Mouse (Mus musculus) lung, embryonic 14.5 days (tissue): Measurements from ENCODE around the gene Smyd3. TPM values are rescaled to one million over a fixed set of nuclear protein-coding genes. Genes with fewer than 3 reads are reported as not detected.

ENCODE experiments used
- ATAC-seq: fragments of 200-750 bp; cut with Nextera tagmentation; 2 replicates; pipeline ENCODE4 v1.8.0; 2017; ENCODE audit warnings: mild to moderate bottlenecking, moderate TSS enrichment, moderate library complexity; ENCODE audit not compliant: insufficient read depth
- DNase-seq: peaks from one replicate; pipeline ENCODE4 v3.0.0-alpha.2; 2015
- H3K27ac ChIP-seq: fragments of 300-500 bp; sonication (generic); 2 replicates; pipeline ENCODE4 v1.5.1; 2014; ENCODE audit warnings: low read depth, mild to moderate bottlenecking, moderate library complexity
- H3K27me3 ChIP-seq: fragments of 300-500 bp; sonication (generic); 2 replicates; pipeline ENCODE4 v1.6.1; 2014; ENCODE audit warnings: low read length, control low read depth; ENCODE audit not compliant: insufficient read depth
- H3K36me3 ChIP-seq: fragments of 300-500 bp; sonication (generic); 2 replicates; pipeline ENCODE4 v1.6.1; 2014; ENCODE audit warnings: control low read depth; ENCODE audit not compliant: insufficient read depth
- H3K4me1 ChIP-seq: fragments of 300-500 bp; sonication (generic); 2 replicates; pipeline ENCODE4 v1.6.1; 2014; ENCODE audit warnings: antibody characterized with exemption, control low read depth; ENCODE audit not compliant: insufficient read depth
- H3K4me2 ChIP-seq: fragments of 300-500 bp; sonication (generic); 2 replicates; pipeline ENCODE4 v1.6.1; 2014; ENCODE audit warnings: mild to moderate bottlenecking
- H3K4me3 ChIP-seq: fragments of 300-500 bp; sonication (generic); 2 replicates; pipeline ENCODE4 v1.5.1; 2014; ENCODE audit warnings: low read depth, low read length
- H3K9ac ChIP-seq: fragments of 300-500 bp; sonication (generic); 2 replicates; pipeline ENCODE4 v1.6.1; 2014
- H3K9me3 ChIP-seq: fragments of 300-500 bp; sonication (generic); 2 replicates; pipeline ENCODE4 v1.6.1; 2016; ENCODE audit warnings: low read depth, low read length, control low read depth
- CTCF ChIP-seq: IDR thresholded peaks from 2 replicates; pipeline ENCODE4 v1.5.1; 2016; ENCODE audit warnings: antibody characterized with exemption, low read depth
- WGBS: fragments of 180-500 bp; shearing (Covaris S2); extraction: QIAGEN DNeasy Blood & Tissue Kit; methylation state at CpG from one replicate; pipeline ENCODE4 v1.1.7; 2014; 5-methylcytosine and 5-hydroxymethylcytosine counted together
- polyA plus RNA-seq: library from polyadenylated mRNA; unstranded; fragments of >200 nt; fragmentation: Nextera tagmentation; extraction: Ambion mirVana; gene quantifications from 2 replicates; pipeline ENCODE4 v1.2.1, GENCODE M21; 2014

Smyd3 gene
- polyA plus RNA-seq, 1 experiment from 2014 or later: 20.6 TPM

DNA sequence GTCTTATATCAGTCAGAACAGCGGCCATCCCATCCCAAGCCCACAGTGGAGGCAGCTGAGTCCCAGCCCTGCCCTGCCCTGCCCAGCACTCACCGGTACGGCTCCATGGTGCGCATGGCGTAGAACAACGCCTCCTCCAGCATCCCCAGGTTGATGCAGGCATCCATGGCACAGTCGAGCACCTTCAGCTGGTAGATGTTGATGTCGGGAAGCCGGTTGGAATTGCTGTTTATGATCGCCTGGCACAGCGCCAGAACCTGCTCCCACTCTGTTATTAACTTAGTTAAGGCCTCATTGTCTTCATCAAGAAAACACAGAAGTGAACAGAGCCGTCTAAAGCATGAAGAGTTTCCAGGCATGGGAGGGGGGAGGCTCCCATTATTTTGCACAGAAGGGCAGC lies 474.2 kb downstream of the Smyd3 start:
- Histone ChIP-seq H3K9me3 (no peaks in the 10 kb centered on the region), H3K9ac (no peak overlapping the region), H3K27me3 (no peaks in the 10 kb centered on the region), H3K4me3 (no peak overlapping the region), H3K27ac (no peak overlapping the region), H3K4me1 (peaks cover 18% of the 10 kb centered on the region), H3K4me2 (no peak overlapping the region), H3K36me3 (no peaks in the 10 kb centered on the region)
- TF ChIP-seq CTCF: no peak
- ATAC-seq (no peak), DNase-seq (peak; percentile 63)
- 54% methylated on average over 12 of the region's 12 CpGs for WGBS

GRCm38 (mm10) chr1:179041905-179042337 lies 475.9 kb downstream of the Smyd3 start:
- peak overlapping the region; percentile 26; the same call in 1 of the 2 replicates for H3K9ac ChIP-seq
- peak; percentile 85 for DNase-seq
- TF ChIP-seq CTCF: no peak
- no peaks in the 10 kb centered on the region for H3K9me3 ChIP-seq
- H3K4me1 ChIP-seq: peaks cover 18% of the 10 kb centered on the region
- no peak overlapping the region for H3K4me2 ChIP-seq
- no peak overlapping the region for H3K4me3 ChIP-seq
- H3K27ac ChIP-seq: peak overlapping the region; percentile 85
- peak; percentile 93 for ATAC-seq
- no peaks in the 10 kb centered on the region for H3K36me3 ChIP-seq
- H3K27me3 ChIP-seq: no peaks in the 10 kb centered on the region
- WGBS: 38% methylated on average over 8 of the region's 8 CpGs

DNA sequence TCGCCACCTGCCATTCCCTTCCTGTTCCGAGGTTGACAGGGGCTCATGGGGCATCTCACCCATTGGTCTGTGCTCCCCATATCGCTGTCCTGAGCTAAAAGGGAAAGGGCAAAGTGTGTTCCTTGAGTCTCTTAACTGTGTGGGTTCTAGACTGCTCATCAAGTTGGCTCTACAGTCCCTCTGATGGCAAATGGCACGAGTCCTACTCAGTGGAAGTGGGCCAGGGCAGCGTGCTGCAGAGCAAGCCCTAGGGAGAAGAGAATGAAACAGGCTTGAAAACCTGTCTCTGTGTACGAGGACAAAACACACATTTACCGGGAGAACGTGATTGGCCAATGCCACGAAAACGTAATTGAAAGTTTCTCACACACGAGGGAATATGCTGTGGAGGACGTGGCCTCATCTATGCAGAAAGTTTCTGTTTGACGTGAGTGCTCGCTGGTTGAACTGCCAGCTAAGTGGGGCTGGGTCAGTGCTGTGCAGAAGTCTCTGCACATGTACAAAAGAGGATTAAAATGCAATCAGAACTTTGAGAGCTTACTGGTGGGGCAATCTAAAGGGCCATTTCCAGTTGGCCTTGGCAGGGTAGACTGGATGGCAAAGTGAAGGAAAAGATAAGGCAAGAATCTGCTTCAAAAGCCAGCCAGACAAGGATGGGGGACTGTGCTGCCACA lies 476.5 kb downstream of the Smyd3 start:
- peak overlapping the region; percentile 85; the same call in 1 of the 2 replicates for H3K27ac ChIP-seq
- no peaks in the 10 kb centered on the region for H3K36me3 ChIP-seq
- no peaks in the 10 kb centered on the region for H3K9me3 ChIP-seq
- H3K9ac ChIP-seq: peak overlapping the region; percentile 26; the same call in 1 of the 2 replicates
- ATAC-seq (peak; percentile 35; the same call in 1 of the 2 replicates), DNase-seq (peak; percentile 11)
- H3K4me2 ChIP-seq: no peak overlapping the region
- TF ChIP-seq CTCF: no peak
- WGBS: 74% methylated on average over 14 of the region's 14 CpGs
- H3K4me1 ChIP-seq: peaks cover 17% of the 10 kb centered on the region
- no peak overlapping the region for H3K4me3 ChIP-seq
- no peaks in the 10 kb centered on the region for H3K27me3 ChIP-seq

DNA sequence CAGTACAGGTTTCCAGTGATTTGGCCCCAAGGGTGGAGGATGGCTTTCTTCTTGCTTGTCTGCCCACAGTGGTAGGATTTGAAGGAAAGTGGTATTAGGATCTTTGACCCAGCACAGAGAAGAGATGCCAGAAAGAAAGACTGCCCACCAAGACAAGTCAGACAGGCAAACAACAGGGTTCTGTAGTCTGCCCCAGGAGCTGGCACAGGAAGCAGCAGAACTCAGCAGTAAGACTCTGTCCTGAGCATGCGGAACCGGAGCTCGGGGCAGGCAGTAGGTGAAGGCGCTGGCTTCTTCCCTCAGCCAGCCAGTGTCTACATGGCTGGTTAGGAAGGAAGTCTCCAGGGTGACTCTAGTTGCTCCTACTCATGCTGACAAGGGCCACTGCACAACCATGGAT lies 479.0 kb downstream of the Smyd3 start:
- Histone ChIP-seq H3K4me2 (no peak overlapping the region), H3K36me3 (no peaks in the 10 kb centered on the region), H3K4me1 (peaks cover 10% of the 10 kb centered on the region), H3K9ac (no peak overlapping the region), H3K4me3 (no peak overlapping the region), H3K9me3 (no peaks in the 10 kb centered on the region), H3K27me3 (no peaks in the 10 kb centered on the region), H3K27ac (no peak overlapping the region)
- DNase-seq (no peak), ATAC-seq (no peak)
- TF ChIP-seq CTCF: no peak
- 96% methylated on average over 4 of the region's 4 CpGs for WGBS

DNA sequence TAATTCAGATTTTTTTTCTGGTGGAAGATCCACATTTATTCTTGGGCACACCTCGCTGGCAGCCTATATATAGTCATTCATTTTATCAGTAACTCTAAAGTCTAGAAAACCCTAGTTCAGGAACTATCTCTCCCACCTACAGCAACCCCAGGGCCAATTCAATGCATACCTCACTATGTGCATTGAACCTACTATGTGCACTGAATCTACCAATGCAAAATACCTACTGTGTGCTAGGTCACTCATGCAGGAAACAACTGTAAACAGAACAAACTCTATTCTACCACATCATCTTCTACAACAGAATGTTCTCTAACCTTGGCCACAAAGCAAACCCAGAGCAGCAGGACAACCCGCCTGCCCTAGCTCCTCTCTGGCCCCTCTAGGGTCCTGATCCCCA lies 484.9 kb downstream of the Smyd3 start:
- Histone ChIP-seq H3K4me2 (no peak overlapping the region), H3K27ac (no peak overlapping the region), H3K4me3 (no peak overlapping the region), H3K27me3 (no peaks in the 10 kb centered on the region), H3K9me3 (no peaks in the 10 kb centered on the region), H3K9ac (no peak overlapping the region), H3K4me1 (no peaks in the 10 kb centered on the region), H3K36me3 (no peaks in the 10 kb centered on the region)
- WGBS: 96% methylated on average over 2 of the region's 2 CpGs
- no peak for DNase-seq
- ATAC-seq: no peak
- no peak for TF ChIP-seq CTCF

GRCm38 (mm10) chr1:179031581-179031980 lies 486.3 kb downstream of the Smyd3 start:
- H3K4me2 ChIP-seq: no peak overlapping the region
- TF ChIP-seq CTCF: no peak
- H3K27ac ChIP-seq: no peak overlapping the region
- 95% methylated on average over 5 of the region's 5 CpGs for WGBS
- no peaks in the 10 kb centered on the region for H3K36me3 ChIP-seq
- H3K9ac ChIP-seq: no peak overlapping the region
- ATAC-seq (no peak), DNase-seq (no peak)
- no peaks in the 10 kb centered on the region for H3K9me3 ChIP-seq
- no peaks in the 10 kb centered on the region for H3K27me3 ChIP-seq
- H3K4me3 ChIP-seq: no peak overlapping the region
- no peaks in the 10 kb centered on the region for H3K4me1 ChIP-seq

DNA sequence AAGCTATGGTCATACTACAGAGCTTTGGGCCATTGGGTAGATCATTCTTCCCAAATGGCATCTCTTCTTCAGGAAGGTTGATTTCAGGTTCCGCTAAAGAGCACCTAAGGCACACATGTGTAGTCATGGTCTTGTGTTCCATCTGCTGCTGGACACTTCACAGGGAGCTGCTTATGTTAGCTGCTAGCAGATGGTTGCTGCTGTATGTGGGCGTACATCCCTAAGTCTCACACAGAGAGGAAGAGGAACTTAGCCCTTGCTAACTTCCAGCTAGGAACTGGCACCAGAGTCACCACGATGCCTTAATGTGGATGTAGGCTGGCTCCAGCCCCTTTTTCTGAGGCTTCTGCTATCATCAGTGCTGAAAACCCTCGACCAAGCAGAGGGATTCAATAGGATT lies 491.2 kb downstream of the Smyd3 start:
- no peaks in the 10 kb centered on the region for H3K4me1 ChIP-seq
- no peak overlapping the region for H3K4me3 ChIP-seq
- 90% methylated on average over 4 of the region's 4 CpGs for WGBS
- H3K27ac ChIP-seq: no peak overlapping the region
- DNase-seq: no peak
- no peak for TF ChIP-seq CTCF
- H3K27me3 ChIP-seq: no peaks in the 10 kb centered on the region
- no peak overlapping the region for H3K4me2 ChIP-seq
- no peaks in the 10 kb centered on the region for H3K36me3 ChIP-seq
- H3K9ac ChIP-seq: no peak overlapping the region
- no peak for ATAC-seq
- no peaks in the 10 kb centered on the region for H3K9me3 ChIP-seq
